Mouse (Mus musculus): Measurements from ENCODE around the gene Mical1.
A peak's percentile ranks its signal among the peaks of the same experiment; 100 is the strongest.

Mical1 gene

GRCm38 (mm10) chr10:41477278-41478181 lies 1.4 kb downstream of the Mical1 start:
- DNase-seq: peak; percentile 77

GRCm38 (mm10) chr10:41479961-41480360 lies 3.8 kb downstream of the Mical1 start:
- DNase-seq: no peak

- no peak for DNase-seq
Observed at GRCm38 (mm10) chr10:41480938-41481880, 5.1 kb downstream of the Mical1 start.

- no peak for DNase-seq
Observed at GRCm38 (mm10) chr10:41482446-41482845, 6.3 kb downstream of the Mical1 start.

DNA sequence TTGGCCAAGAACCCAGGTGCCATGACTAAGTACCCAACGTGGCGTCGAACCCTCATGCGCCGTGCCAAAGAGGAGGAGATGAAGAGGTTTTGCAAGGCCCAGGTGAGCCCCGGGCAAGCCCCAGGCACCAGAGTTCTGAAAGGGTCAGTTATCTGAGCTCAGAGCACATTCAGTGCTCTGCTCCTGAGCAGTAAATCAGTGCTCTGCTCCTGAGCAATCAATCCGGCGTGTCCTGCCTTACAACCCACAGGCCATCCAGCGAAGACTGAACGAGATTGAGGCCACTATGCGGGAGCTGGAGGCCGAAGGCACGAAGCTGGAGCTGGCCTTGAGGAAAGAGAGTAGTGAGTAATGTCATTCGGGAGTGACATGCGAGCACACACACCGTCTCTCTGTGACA lies 9.7 kb downstream of the Mical1 start:
- no peak for DNase-seq

DNA sequence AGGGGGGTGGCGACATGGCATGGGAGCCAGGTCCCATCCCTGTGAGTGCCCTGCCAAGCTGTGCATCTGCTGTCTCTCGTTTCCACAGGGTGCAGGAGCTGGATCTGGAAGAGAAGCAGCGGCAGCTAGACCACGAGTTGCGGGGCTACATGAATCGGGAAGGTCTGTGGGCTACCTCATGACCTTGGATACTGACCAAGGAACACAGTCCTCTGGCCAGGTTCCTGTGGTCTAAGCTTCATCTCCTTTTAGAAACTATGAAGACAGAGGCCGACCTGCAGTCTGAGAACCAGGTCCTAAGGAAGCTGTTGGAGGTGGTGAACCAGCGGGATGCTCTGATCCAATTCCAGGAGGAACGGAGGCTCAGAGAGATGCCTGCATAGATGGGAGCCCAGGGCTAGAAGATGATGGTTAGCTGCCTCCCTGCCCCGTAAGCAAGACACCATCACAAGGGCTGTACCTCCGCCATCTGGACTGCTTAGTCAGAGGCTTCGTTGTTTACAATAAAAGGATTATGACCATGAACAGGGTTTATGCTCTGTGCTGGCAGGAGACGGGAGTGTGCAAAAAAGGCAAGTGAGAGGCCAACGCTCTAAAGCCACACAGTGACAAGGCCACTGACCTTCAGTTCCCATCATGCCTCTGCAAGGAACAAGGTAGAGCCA lies 10.5 kb downstream of the Mical1 start:
- no peak for DNase-seq

GRCm38 (mm10) chr10:41488877-41489276 lies 12.8 kb downstream of the Mical1 start:
- peak; percentile 38 for DNase-seq

DNA sequence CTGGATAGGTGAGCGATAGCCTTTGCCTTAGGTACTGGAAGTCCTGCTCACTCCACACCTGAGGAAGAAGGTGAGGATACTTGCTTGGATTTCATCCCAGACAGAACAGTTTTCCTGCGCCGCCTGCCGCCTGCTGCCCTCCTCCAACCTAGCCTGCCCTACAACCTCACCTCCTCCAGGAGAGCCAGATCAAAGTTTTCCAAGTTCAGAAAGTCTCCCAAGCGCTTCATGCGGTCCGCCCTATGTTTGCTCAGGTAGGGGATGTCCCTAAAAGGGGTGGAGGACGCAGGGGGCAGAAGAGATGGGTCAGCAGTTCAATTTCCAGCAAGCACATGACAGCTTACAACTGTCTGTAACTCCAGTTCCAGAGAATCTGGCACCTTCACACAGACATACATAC lies 13.2 kb downstream of the Mical1 start:
- no peak for DNase-seq

- peak; percentile 96 for DNase-seq
Observed at GRCm38 (mm10) chr10:41489708-41490517, 13.8 kb downstream of the Mical1 start, which contains the start of the genes Smpd2 and Ppil6. Gene Smpd2, minus strand, starts transcription at chr10:41490369. Gene Ppil6, plus strand, starts transcription at chr10:41490439.

- DNase-seq: no peak
Observed at GRCm38 (mm10) chr10:41490518-41490873, 14.4 kb downstream of the Mical1 start.

DNA sequence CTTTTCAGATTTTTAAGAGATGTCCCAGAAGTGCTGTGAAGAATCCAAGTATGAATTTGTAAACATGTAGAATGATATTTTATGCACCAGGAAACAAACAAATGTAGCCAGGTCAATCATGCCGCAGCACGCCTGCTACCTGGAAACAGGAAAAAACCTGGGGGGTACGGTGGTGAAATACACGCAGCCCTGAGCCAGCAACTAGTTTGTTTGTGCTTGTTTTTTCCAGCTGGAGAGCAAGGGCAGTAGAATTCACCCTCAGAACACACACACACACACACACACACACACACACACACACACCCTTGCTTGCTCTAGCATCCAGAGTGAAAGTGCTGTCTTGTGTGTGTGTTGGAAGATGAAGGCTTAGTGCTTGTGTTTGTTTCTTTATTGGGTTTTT lies 15.0 kb downstream of the Mical1 start:
- DNase-seq: no peak

DNA sequence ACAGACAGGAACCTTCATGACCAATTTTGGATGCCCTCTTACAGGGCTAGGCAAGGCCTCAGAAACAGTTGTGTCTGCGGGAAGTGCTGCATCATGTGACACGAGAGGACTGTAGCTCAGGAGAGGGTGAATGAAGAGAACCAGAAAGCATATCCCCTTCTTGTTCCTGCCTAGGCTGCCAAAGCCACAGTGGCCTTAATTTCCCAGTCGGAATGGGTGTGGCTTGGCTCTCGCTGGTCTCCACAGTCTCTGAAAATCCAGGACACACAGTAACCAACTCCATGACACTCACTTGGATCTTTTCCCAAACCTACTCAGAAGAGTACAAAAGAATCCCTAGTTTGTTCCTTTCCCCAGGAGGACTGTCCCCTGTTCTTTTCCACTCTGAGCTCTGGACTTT lies 24.8 kb downstream of the Mical1 start:
- no peak for DNase-seq

DNA sequence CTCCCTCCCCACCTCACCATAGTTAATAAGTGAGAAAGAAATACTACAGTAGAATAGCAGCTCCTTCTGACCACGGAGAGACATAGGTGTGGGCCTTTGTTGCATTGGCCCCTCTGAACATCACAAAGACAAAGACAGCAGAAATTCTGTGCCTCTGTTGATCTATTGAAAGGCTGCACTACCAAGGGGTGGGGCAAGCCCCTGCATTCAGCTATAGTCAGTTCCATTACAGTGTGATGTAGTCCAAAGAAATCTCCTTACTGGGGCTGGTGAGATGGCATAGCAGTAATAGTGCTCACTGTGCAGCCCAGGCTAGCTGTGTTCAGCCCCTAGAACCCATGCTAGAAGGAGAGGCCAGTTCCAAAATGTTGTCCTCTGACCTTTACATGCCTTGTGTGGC lies 28.9 kb downstream of the Mical1 start:
- no peak for DNase-seq

GRCm38 (mm10) chr10:41505446-41505845 lies 29.3 kb downstream of the Mical1 start:
- DNase-seq: peak; percentile 54

DNA sequence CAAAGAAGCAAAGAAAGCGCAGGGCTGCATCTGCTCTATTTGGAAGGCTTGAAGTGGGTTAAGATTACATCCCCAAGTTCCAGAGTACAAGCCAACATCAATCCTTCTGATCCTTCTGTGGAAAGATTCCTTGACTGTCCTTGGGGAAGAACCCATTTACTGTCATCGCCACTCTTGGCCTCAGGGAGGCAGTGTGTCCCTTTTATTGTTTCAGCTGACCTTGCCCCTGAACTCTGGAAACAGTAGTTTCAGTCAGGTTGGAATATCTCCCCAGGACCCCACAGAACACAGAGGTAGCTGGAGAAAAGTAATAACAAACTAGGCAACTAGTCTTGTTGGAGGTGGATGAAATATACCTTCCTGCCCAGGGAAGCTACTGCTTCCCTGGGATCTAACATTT lies 33.0 kb downstream of the Mical1 start:
- peak; percentile 61 for DNase-seq

- no peak for DNase-seq
Observed at GRCm38 (mm10) chr10:41514301-41514700, 38.2 kb downstream of the Mical1 start.

- DNase-seq: no peak
Observed at GRCm38 (mm10) chr10:41514921-41515320, 38.8 kb downstream of the Mical1 start.

GRCm38 (mm10) chr10:41518508-41518980 lies 42.4 kb downstream of the Mical1 start:
- DNase-seq: peak; percentile 87

DNA sequence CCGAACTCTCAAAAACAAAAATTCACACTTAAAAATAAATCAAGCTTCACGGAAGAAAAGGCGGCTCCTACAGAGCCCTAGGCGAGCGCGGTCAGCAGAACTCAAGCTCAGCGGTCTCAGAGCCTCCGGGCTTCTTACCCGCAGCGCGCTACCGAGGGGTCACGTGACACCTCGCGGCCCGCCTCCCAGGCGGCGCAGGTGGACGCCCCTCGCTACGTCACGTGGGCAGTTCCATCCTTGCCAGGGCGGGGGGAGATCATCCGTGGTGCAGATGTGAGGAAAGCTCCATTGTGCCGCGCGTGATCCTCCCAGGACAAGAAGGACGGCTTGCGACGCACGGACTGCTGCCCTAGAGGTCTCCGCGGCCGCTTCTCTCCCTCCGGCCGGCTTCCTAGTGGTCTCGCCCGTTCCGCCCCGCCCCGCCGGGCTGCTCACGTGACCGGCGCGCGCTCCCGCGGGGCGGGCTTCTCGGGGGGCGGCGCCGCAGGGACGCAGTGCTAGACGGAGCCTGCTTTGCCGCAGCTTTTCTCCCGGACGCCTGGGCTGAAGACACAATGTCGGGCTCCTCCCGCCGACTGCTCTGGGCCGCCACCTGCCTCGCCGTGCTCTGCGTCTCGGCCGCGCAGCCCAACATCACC lies 43.0 kb downstream of the Mical1 start, which contains the start of gene Cd164:
TSS of gene Cd164 (plus strand) at position 434 of the 638 bp plus-strand sequence.
- DNase-seq: peak; percentile 96

DNA sequence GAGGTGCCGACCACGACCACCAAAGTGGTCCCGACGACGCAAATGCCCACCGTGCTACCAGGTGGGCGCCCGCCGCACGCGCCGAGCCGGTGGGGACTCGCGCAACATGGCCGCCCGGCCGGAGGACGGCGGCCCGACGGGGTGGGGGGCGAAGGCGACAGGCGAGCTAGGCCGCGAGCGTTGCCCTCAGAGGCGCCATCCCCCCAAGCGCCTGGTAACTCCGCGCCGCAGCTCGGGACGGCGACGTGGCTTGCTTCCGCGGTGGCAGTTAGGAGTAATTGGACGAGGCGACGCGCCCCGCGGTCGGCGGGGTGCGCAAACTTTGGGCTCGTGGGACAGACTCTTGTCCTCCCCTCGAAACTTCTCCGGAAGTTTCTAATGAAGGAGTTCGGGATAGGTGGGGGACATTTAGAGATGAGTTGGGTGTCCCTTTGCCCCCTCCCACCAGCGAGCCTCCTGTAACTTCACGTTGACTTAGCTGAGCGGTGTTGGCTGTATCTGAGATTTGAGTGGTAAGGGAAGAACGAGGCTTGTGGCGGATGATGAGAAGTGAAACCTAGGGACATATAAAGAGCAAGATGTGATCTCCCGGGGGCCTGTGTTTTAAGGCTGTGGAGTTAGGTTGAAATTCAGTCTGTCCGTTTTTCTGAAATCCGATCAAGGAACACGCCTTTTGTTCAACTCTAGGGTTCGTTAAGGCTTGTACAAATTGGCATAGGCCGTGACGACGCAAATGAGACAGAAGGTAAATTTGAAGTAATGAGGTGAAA lies 43.7 kb downstream of the Mical1 start:
- peak; percentile 78 for DNase-seq

- no peak for DNase-seq
Observed at GRCm38 (mm10) chr10:41520410-41520673, 44.2 kb downstream of the Mical1 start.
